Mouse (Mus musculus): ENCODE data around the gene Wdr5b. TPM values are rescaled to one million over a fixed set of nuclear protein-coding genes. Genes with fewer than 3 reads are reported as not detected.
A peak's percentile ranks its signal among the peaks of the same experiment; 100 is the strongest.
"Not testable (repeated sequence)": the region's sequence is repeated elsewhere in the genome, so short reads cannot be mapped to it uniquely, and the experiment has no call there.

Gene Wdr5b
- polyA plus RNA-seq (2017; shearing (Covaris generic)), result 1 to 10 TPM; 6.6 to 7.8 TPM

- peak; percentile 98 for ATAC-seq
Measured at GRCm38 (mm10) chr16:36040640-36041624, at the start of gene Wdr5b. Wdr5b (plus strand) TSS chr16:36041190.

DNA sequence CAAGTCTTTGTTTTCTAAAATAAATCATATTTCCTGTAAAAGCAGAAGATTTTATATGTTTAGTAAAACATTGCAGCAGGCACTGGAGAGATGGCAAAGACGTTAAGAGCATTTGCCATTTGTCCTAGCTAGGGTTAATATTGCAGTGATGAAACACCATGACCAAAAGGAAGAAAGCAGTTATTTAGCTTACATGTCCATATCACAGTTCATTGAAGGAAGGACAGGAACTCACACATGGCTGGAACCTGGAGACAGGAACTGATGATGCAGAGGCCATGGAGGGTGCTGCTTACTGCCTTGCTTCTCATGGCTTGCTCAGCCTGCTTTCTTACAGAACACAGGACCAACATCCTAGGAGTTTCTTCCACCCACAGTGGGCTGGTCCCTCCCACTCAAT is 48.6 kb upstream of the Wdr5b start:
- no peak for ATAC-seq

- ATAC-seq, result no peak
Measured at GRCm38 (mm10) chr16:35993316-35993715, 47.7 kb upstream of the Wdr5b start.

- ATAC-seq, result not testable (repeated sequence)
Measured at GRCm38 (mm10) chr16:35998852-35999251, 42.1 kb upstream of the Wdr5b start.

- peak; percentile 43 for ATAC-seq
Measured at GRCm38 (mm10) chr16:36008396-36008795, 32.6 kb upstream of the Wdr5b start.

- ATAC-seq, result no peak
Measured at GRCm38 (mm10) chr16:36016335-36016734, 24.7 kb upstream of the Wdr5b start.

- ATAC-seq, result not testable (repeated sequence)
Measured at GRCm38 (mm10) chr16:36028120-36028519, 12.9 kb upstream of the Wdr5b start.

DNA sequence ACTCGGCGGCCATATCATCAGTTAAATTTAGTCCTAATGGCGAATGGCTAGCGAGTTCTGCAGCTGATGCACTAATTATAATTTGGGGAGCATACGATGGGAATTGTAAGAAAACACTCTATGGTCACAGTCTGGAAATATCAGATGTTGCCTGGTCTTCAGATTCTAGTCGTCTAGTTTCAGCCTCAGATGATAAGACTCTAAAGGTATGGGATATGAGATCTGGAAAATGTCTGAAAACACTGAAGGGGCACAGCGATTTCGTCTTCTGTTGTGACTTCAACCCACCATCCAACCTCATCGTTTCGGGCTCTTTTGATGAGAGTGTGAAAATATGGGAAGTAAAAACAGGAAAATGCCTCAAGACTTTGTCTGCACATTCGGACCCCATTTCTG is 633 bp downstream of the Wdr5b start:
- no peak for ATAC-seq

- ATAC-seq, result no peak
Measured at GRCm38 (mm10) chr16:36043073-36043472, 2.1 kb downstream of the Wdr5b start.

DNA sequence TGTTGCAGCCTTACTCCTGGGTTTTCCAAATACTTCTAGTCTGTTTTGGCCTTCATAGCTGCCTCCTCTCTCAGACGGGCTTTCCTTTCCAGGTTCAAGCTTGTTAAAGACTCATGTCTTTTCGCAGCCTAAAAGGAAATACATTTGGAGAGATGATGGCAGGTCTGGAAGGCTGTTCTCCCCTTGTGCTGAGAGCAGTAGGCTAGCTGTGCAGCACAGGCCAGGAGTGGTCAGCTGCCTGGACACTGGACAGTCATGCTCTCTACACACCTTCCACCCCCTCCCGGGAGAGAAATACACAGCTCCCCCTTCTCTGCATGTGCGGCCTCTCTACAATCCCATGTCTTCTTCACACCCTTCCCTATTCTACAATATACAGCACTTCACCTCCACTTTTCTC is 3.0 kb downstream of the Wdr5b start:
- ATAC-seq, result no peak

DNA sequence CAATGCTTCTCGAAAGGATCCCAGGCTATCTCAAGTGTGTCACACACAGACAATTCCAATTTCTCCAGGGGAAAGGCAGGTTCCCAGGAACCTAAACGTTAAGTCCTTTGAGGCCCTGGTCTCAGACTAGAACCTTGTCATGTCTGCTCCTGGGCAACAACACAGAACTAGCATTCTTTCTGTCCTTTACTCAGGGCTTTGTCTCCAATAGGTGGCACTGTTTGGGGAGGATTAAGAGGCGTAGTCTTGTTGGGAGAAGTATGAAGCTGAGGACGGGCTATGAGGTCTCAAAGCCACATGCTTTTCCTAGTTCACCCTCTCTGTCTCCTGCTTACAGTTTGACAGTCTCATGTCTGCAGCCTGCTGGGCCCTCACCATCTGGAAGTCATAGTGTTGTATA is 6.5 kb downstream of the Wdr5b start:
- no peak for ATAC-seq

GRCm38 (mm10) chr16:36051491-36051890 is 10.5 kb downstream of the Wdr5b start:
- no peak for ATAC-seq

GRCm38 (mm10) chr16:36053524-36054275 is 12.7 kb downstream of the Wdr5b start:
- no peak for ATAC-seq

DNA sequence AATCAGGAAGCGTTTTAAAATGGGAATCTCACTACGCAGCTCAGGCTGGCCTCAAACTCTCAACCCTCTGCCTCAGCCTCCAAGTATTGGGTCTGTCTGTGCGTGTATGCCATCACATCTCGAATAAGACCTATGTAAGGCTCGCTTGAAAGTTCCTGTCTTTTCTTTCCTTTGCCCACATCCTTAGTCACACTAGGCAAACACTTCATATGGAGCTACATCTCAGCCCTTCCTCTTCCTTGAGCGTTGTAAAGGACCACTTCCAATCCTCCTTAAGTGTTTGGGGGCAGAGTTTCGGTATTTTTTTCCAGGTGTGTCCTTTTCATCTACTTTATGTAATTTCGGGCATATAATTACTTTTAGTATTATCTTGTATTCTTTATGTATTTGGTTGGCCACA is 13.9 kb downstream of the Wdr5b start:
- ATAC-seq, result no peak

DNA sequence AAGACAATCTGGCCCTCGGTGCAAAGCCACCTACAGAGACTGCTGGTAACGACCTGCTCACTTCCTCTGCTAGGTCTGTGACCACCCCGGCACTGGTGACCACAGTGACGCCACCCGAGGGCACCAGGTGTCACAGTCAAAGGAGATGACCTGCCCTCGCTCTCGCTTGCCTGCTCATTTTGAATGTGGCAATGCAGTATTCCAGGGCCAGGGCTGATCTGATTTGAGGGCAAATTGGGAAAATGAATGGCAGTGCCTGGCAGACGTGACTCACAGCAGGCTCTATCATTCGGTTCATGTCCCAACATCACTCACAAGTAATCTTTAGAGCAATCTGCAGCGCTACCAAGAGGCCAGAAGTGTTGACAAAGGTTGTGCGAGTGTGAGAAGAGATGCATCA is 15.4 kb downstream of the Wdr5b start:
- ATAC-seq, result no peak

DNA sequence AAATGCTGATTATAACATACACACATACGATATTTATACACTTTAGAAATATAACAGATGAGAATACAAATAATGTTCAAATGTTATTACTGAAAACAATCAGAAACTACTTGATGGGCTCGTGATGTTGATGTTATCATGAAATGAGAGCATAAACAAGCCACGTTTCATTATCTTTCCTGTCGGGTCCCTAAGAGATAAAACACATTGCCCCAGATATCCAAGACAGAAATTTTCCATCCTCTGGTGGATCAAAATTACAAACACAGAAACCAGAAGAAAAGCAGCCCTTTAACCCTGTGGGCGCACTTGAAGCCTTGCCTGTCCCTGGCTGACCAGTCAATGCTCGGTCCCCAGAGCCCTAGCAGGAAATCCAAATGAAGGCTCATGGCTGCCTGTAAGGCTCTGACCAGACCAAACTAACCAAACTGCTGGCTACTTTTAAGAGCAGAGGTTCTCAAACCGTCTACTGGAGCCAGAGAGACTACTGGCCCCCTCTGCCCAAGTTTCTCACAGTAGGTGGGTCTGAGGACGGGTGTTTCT is 17.0 kb downstream of the Wdr5b start:
- no peak for ATAC-seq

- ATAC-seq, result not testable (repeated sequence)
Measured at GRCm38 (mm10) chr16:36062534-36062933, 21.5 kb downstream of the Wdr5b start.

DNA sequence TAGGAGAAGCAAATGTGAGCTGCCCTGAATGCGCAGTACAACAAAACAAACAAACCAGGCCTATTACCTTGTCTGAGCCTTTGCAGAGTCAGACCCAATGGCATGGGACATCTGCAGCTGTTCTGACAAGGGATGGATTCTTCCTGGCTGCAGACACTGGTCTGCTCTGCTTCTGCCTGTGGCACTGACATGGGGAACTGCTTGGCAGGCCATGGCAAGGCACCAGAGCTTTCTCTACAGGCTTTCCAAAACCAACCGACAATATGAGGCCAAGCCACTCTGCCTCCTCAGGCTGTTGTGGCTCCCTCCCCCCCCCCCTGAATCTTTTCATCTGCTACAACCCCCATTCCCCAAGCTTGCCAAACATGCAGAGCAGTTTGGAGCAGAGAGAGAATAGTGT is 22.3 kb downstream of the Wdr5b start:
- ATAC-seq, result no peak

DNA sequence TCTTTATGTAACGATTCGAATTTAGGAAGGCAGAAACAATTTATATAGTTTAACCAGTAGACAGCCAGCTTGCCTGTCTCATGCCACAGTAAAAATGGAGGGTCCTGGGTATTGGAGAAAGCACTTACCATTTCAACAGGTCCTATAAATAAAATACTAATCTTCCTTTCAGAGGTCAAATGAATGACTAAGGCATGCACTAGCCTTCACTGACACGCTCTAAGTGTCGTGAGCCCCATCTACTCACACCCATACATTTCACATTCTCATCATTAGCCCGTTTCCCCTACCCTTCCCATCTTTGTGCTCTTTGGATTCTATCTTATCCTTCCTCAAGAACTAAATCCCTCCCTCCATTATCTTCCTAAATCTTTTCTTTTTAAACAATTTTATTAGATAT is 23.9 kb downstream of the Wdr5b start:
- ATAC-seq, result no peak

DNA sequence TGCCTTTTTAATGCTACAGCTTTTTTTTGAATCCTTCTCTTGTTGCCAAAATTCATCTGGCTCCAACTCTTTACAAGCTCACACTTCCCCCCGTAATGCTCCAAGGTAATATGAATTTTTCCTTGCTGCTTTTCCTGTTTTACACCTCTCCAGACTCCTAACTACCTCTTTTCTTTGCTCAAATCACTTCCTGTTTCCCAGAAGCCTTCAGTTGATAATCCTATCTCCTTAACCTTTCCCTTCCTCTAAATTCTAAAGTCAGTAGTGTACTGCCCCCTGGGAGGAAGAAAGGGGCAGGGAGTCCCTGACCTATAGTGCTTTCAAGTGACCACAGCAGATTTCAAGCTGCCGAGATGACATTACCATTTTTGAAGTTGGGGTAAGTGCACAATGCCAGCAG is 26.7 kb downstream of the Wdr5b start:
- no peak for ATAC-seq

DNA sequence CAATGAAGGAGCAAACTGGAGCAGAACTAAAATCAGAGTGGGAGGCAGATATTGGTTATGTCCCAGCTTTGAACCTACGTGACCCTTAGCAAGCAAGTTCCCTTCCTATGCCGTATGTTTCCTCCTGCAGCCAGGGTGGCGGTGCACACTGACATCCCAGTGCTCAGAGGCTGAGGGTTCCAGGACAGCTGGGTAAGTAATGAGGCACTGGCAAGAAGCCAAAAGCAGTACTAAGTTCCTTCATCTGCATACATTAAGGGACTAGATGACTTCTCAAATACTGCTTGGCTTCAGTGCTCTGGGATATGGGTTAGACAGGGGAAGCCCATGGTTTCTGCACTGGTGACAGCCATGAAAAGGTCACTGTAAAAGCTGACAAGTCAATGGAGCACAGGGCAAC is 27.4 kb downstream of the Wdr5b start:
- no peak for ATAC-seq

GRCm38 (mm10) chr16:36069819-36070575 is 29.0 kb downstream of the Wdr5b start:
- ATAC-seq, result no peak

GRCm38 (mm10) chr16:36071071-36071449 is 30.1 kb downstream of the Wdr5b start:
- ATAC-seq, result peak; percentile 34
